Mouse (Mus musculus) liver, embryonic 11.5 days (tissue): ENCODE measurements around the gene Gm45234. TPM values are rescaled to one million over a fixed set of nuclear protein-coding genes. Genes with fewer than 3 reads are reported as not detected.
A peak's percentile ranks its signal among the peaks of the same experiment; 100 is the strongest.

ENCODE experiments used
- ATAC-seq: fragments of 200-750 bp; cut with Nextera tagmentation; replicated peaks from 2 replicates; pipeline ENCODE4 v1.8.0; 2017; ENCODE audit warnings: moderate number of reproducible peaks, mild to moderate bottlenecking, moderate TSS enrichment, moderate library complexity; ENCODE audit not compliant: low FRiP score
- DNase-seq: peaks from one replicate; pipeline ENCODE4 v3.0.0-alpha.2; 2017; ENCODE audit warnings: low spot score
- H3K27ac ChIP-seq: fragments of 300-500 bp; sonication (generic); 2 replicates; pipeline ENCODE4 v1.5.1; 2014; ENCODE audit warnings: mild to moderate bottlenecking, low read depth, low read length, control low read depth
- H3K27me3 ChIP-seq: fragments of 300-500 bp; sonication (generic); replicated peaks from 2 replicates; pipeline ENCODE4 v1.6.1; 2014; ENCODE audit warnings: low read length, mixed read lengths; ENCODE audit not compliant: control insufficient read depth, insufficient read depth
- H3K36me3 ChIP-seq: fragments of 300-500 bp; sonication (generic); 2 replicates; pipeline ENCODE4 v1.6.1; 2014; ENCODE audit warnings: mild to moderate bottlenecking, low read length, moderate library complexity, mixed read lengths; ENCODE audit not compliant: control insufficient read depth, insufficient read depth
- H3K4me1 ChIP-seq: fragments of 300-500 bp; sonication (generic); replicated peaks from 2 replicates; pipeline ENCODE4 v1.6.1; 2014; ENCODE audit warnings: low read length, mixed read lengths; ENCODE audit not compliant: control insufficient read depth, insufficient read depth
- H3K4me2 ChIP-seq: fragments of 300-500 bp; sonication (generic); 2 replicates; pipeline ENCODE4 v1.6.1; 2014; ENCODE audit warnings: mild to moderate bottlenecking, control low read depth, moderate library complexity
- H3K4me3 ChIP-seq: fragments of 300-500 bp; sonication (generic); 2 replicates; pipeline ENCODE4 v1.5.1; 2014; ENCODE audit warnings: low read depth, low read length, control low read depth
- H3K9ac ChIP-seq: fragments of 300-500 bp; sonication (generic); 2 replicates; pipeline ENCODE4 v1.6.1; 2014; ENCODE audit warnings: low read depth, low read length, control low read depth
- H3K9me3 ChIP-seq: fragments of 300-500 bp; sonication (generic); 2 replicates; pipeline ENCODE4 v1.6.1; 2016; ENCODE audit warnings: low read length, inconsistent platforms, mixed read lengths; ENCODE audit not compliant: control insufficient read depth
- WGBS: fragments of 180-500 bp; shearing (Covaris S2); extraction: QIAGEN DNeasy Blood & Tissue Kit; methylation state at CpG from one replicate; pipeline ENCODE4 v1.1.7; 2014; 5-methylcytosine and 5-hydroxymethylcytosine counted together
- polyA plus RNA-seq: library from polyadenylated mRNA; unstranded; fragments of >200 nt; fragmentation: Nextera tagmentation; extraction: Ambion mirVana; gene quantifications from 2 replicates; pipeline ENCODE4 v1.2.1, GENCODE M21; 2014

Gene Gm45234
- polyA plus RNA-seq, 1 experiment from 2014 or later, result 0.15 TPM

DNA sequence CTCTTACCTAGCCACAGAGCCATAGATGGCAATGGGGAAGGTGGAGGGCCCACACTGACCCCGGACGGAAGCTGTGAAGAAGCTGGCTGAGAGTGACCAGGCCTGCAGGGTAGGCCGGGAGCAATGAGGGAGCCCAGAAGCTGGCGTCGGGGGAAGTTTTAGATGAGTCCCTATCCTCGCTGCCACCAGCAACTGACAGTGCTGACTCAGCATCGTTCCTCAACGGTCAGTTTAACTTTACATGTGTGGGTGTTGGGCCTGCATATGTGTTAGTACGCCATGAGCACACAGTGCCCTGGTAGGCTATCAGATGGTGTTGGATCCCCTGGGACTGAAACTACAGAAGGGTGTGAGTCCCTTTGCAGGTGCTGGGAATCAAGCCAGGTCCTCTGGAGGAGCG, 31.3 kb downstream of the Gm45234 start:
- Histone ChIP-seq H3K27ac (0 out of 2 replicates have a peak overlapping the region, but pooled peaks have one; percentile 22), H3K4me1 (peaks cover 14% of the 10 kb centered on the region), H3K36me3 (no peaks in the 10 kb centered on the region; the same call in 1 of the 2 replicates), H3K9me3 (no peaks in the 10 kb centered on the region), H3K9ac (no peak overlapping the region), H3K4me3 (no peak overlapping the region), H3K4me2 (no peak overlapping the region), H3K27me3 (no peaks in the 10 kb centered on the region)
- DNase-seq, result no peak
- WGBS, result 66% methylated on average over 10 of the region's 10 CpGs
- ATAC-seq, result no peak

DNA sequence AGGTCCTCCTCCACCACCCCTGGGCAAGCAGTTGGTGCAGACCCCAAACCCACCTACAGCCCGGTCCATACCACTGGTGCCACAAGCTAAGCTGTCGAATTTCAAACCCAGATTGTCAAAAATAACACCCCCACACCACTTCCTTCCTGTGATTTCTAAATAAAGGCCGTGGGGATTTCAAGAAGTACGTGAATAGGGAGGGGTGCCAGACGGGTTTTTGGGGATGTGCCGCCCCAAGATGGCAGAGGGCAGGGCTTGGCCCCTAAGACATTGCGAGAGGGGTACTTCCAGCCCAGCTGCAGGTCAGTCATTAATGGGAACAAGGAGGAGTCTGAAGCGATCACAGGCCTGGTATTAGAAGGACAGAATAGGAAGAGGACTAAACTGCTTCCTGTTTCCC, 32.3 kb downstream of the Gm45234 start:
- no peak overlapping the region for H3K9ac ChIP-seq
- DNase-seq (no peak), ATAC-seq (no peak)
- no peak overlapping the region for H3K4me2 ChIP-seq
- H3K27ac ChIP-seq, result no peak overlapping the region
- H3K27me3 ChIP-seq, result no peaks in the 10 kb centered on the region
- 61% methylated on average over 8 of the region's 8 CpGs for WGBS
- no peaks in the 10 kb centered on the region; the same call in 1 of the 2 replicates for H3K36me3 ChIP-seq
- H3K4me3 ChIP-seq, result no peak overlapping the region
- H3K4me1 ChIP-seq, result peaks cover 23% of the 10 kb centered on the region
- no peaks in the 10 kb centered on the region for H3K9me3 ChIP-seq

DNA sequence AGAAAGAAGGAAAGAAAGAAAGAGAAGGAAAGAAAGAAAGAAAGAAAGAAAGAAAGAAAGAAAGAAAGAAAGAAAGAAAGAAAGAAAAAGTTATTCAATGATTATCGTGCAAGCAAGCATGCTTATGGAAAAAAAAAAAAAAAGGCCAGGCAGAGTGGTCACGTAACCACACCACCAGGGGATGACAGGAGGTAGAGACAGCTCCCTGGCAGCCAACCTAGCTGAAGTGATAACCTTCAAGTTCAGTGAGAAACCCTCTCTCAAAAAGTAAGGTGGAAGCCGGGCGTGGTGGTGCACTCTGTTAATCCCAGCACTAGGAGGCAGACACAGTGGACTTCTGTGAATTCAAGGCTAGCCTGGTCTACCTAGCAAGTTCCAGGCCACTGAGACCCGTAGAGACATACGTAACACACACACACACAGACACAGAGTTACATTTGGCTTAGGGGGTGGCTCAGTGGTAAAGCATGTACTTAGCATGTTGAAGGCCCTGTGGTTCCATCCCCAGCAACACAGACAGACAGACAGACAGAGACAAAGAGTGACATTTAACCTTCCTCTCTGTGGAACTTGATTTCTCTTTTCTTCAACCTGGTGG, 32.8 kb downstream of the Gm45234 start:
- 0 out of 2 replicates have a peak overlapping the region, but pooled peaks have one; percentile 25 for H3K9ac ChIP-seq
- 81% methylated on average over 6 of the region's 6 CpGs for WGBS
- no peaks in the 10 kb centered on the region for H3K9me3 ChIP-seq
- ATAC-seq (no peak), DNase-seq (no peak)
- no peak overlapping the region for H3K4me3 ChIP-seq
- no peak overlapping the region for H3K4me2 ChIP-seq
- H3K27ac ChIP-seq, result no peak overlapping the region
- H3K27me3 ChIP-seq, result no peaks in the 10 kb centered on the region
- H3K4me1 ChIP-seq, result peaks cover 29% of the 10 kb centered on the region
- no peaks in the 10 kb centered on the region; the same call in 1 of the 2 replicates for H3K36me3 ChIP-seq

DNA sequence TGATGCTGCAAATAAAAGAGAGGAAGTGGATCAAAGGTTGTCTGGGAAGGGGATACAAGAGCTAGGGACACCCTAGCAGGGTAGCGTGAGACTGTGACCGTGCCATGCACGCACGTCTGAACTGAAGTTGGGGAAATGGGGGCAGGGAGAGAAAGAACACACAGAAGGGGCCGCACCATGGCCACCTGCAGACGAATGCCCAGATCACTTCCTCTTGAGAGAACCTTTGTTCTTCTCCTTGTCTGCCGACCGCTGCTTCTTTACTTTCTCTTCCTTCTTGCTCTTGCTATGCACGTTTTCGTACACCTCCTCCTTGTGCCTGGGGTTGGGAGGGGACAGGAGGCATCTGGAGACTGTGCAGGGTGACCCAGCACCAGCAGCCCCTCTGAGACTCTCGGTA, 34.9 kb downstream of the Gm45234 start:
- H3K9ac ChIP-seq, result no peak overlapping the region
- 70% methylated on average over 11 of the region's 11 CpGs for whole genome bisulfite sequencing
- peaks cover 32% of the 10 kb centered on the region for H3K4me1 ChIP-seq
- no peak overlapping the region for H3K4me2 ChIP-seq
- peaks cover 14% of the 10 kb centered on the region; the same call in 1 of the 2 replicates for H3K36me3 ChIP-seq
- ATAC-seq (no peak), DNase-seq (no peak)
- no peak overlapping the region for H3K4me3 ChIP-seq
- H3K27me3 ChIP-seq, result no peaks in the 10 kb centered on the region
- H3K9me3 ChIP-seq, result no peaks in the 10 kb centered on the region
- H3K27ac ChIP-seq, result no peak overlapping the region

DNA sequence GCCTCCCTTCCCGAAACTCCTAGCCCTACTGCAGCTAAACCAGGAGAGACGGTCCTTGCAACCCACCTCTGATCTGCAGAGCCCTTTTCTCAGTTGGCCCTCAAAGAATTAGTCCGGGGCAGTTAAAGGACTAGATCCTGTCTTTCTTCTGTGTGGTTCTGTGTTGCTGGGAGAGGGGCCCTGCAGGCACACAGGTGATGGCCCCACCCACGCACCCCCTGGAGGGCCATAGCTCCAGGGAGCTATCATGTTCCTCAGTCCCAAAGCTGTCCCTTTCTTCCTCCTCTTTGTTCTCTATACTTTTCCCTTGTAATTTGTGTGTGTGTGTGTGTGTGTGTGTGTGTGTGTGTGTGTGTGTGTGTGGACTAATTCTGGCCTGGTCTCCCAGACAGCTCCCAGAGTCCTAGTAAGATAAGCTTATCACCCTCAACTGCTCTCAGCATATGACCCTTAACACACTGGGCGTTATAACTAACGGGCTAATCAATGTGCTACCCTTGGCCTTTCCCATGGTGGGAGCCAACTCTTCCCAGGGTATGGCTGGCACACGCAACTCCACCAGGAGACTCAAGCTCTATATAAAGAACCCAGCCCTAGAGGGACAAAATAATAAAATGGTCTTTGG, 36.4 kb downstream of the Gm45234 start:
- no peak for DNase-seq
- Histone ChIP-seq H3K4me2 (peak overlapping the region; percentile 53), H3K4me3 (peak overlapping the region; percentile 17), H3K27ac (peak overlapping the region; percentile 88), H3K27me3 (no peaks in the 10 kb centered on the region), H3K9ac (peak overlapping the region; percentile 70), H3K4me1 (peaks cover 31% of the 10 kb centered on the region), H3K9me3 (no peaks in the 10 kb centered on the region), H3K36me3 (peaks cover 27% of the 10 kb centered on the region)
- ATAC-seq, result peak; percentile 84
- 37% methylated on average over 7 of the region's 7 CpGs for WGBS

DNA sequence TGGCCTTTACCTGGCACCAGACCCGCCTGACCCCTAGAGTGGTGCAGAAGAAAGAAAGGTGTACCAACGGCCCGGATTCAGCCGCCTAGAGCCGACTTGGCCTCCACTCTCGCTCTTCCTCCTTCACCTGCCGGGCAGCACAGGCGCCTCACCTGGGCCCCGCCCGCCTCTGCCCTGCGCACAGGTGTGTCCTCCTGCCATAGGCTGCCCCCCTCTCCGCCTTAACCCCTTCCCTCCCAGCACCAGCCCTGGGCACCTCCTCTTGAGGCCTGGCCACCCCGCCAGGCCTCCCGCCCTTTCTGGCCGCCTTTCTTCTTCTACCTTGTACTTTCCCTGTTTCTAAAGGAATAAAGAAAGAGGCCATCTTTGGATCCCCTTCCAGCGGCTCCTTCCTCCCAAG, 37.1 kb downstream of the Gm45234 start:
- WGBS, result 72% methylated on average over 16 of the region's 16 CpGs
- Histone ChIP-seq H3K4me1 (peaks cover 34% of the 10 kb centered on the region), H3K4me3 (peak overlapping the region; percentile 17; the same call in 1 of the 2 replicates), H3K36me3 (peaks cover 32% of the 10 kb centered on the region), H3K9me3 (no peaks in the 10 kb centered on the region), H3K27ac (peak overlapping the region; percentile 88), H3K4me2 (peak overlapping the region; percentile 53), H3K9ac (peak overlapping the region; percentile 70), H3K27me3 (no peaks in the 10 kb centered on the region)
- DNase-seq (no peak), ATAC-seq (no peak)

DNA sequence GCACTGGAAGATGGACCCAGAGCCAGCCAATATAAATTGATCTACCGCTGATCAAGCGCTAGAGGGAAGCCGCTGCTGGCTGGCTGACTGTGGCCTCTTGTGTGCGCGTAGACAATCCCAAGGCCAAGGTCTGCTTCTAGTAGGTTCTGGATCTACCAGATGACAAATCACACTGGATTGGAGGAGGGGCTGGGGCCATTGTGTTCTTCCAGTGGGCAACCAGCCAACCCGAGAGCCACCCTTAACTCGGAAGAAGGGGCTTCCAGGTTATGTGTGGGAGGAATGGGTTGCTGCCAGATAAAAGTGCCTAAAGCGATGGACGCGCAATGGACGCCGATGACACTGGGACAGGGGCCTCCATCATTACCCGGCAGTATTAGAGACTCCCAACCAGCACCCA, 37.9 kb downstream of the Gm45234 start:
- WGBS, result 84% methylated on average over 13 of the region's 13 CpGs
- Histone ChIP-seq H3K4me3 (0 out of 2 replicates have a peak overlapping the region, but pooled peaks have one; percentile 1), H3K36me3 (peaks cover 33% of the 10 kb centered on the region), H3K4me1 (peaks cover 38% of the 10 kb centered on the region), H3K27me3 (no peaks in the 10 kb centered on the region), H3K9me3 (no peaks in the 10 kb centered on the region), H3K4me2 (no peak overlapping the region; the same call in 1 of the 2 replicates), H3K27ac (no peak overlapping the region), H3K9ac (no peak overlapping the region)
- no peak for DNase-seq
- ATAC-seq, result no peak

DNA sequence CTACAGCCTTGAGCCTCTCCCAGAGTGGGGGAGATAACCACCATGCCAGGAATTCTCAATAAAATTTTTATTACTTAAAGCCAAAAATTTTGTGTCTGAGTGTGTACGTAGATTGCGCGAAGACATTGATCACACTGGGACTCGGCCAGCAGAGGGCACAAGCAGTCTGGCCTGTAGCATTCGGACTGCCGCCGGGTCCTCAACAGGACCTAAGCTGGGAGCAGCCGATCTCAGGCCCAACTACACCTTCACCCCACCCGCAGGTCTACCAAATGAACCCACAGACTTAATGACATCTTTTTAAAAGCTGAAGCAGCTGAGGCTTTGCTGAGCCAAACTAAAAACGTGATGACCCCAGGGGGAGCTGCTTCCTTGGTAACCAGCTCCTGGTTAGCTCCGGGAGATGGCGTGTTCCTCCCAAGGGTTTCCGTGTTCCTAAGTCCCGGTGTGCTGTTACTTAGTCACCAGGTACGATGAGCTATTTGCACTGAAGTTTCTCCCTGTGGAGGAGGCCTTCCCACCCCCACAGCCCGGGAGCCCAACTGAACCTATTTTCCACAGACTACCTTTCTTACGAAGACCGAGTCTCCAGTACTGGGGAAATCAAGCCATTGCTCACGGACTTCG, 38.8 kb downstream of the Gm45234 start:
- Histone ChIP-seq H3K4me3 (no peak overlapping the region; the same call in 1 of the 2 replicates), H3K9ac (no peak overlapping the region), H3K9me3 (no peaks in the 10 kb centered on the region), H3K4me2 (no peak overlapping the region), H3K36me3 (peaks cover 33% of the 10 kb centered on the region), H3K27ac (peak overlapping the region; percentile 23; the same call in 1 of the 2 replicates), H3K4me1 (peaks cover 38% of the 10 kb centered on the region), H3K27me3 (no peaks in the 10 kb centered on the region)
- ATAC-seq (no peak), DNase-seq (no peak)
- WGBS, result 70% methylated on average over 20 of the region's 20 CpGs
